Mouse (Mus musculus) layer of hippocampus, postnatal 10 days (tissue): ENCODE results near the gene 3100002H09Rik. TPM values are rescaled to one million over a fixed set of nuclear protein-coding genes. Genes with fewer than 3 reads are reported as not detected.

Experiments
- total RNA-seq, 2 experiments: library from RNA; stranded (reverse); gene quantifications; 2 replicates each; pipeline ENCODE4 v1.2.3; 2021

3100002H09Rik gene
- total RNA-seq, 2 experiments from 2014 or later = 0.94 to 1.7 TPM

Other genes starting within 250 kb of the 3100002H09Rik start
- 10 to 100 TPM; 48.6 to 55.5 TPM for gene Pou3f1, start 46.0 kb upstream of the 3100002H09Rik start, total RNA-seq
- 10 to 100 TPM; 17.8 to 18.5 TPM for gene Utp11, start 82.8 kb upstream of the 3100002H09Rik start, total RNA-seq
- 1 to 10 TPM; 4.3 to 5.0 TPM for gene Fhl3, start 89.9 kb upstream of the 3100002H09Rik start, total RNA-seq
- 10 to 100 TPM; 36.8 to 41.3 TPM for gene Sf3a3, start 104.0 kb upstream of the 3100002H09Rik start, total RNA-seq
- gene Inpp5b, start 131.0 kb upstream of the 3100002H09Rik start, total RNA-seq = 10 to 100 TPM; 37.8 to 38.9 TPM
- 10 to 100 TPM; 20.6 to 24.1 TPM for gene Mtf1, start 191.3 kb upstream of the 3100002H09Rik start, total RNA-seq
- 10 to 100 TPM; 24.5 to 26.6 TPM for gene Yrdc, start 239.9 kb upstream of the 3100002H09Rik start, total RNA-seq
- 100 to 1,000 TPM; 107 to 115 TPM for gene 1110065P20Rik, start 240.4 kb upstream of the 3100002H09Rik start, total RNA-seq